Mouse (Mus musculus) G1E (cell line): ENCODE measurements around the gene Sik3. TPM values are rescaled to one million over a fixed set of nuclear protein-coding genes. Genes with fewer than 3 reads are reported as not detected.

Source experiments
- ATAC-seq: 2 replicates; pipeline ENCODE4 v1.8.0; 2016; ENCODE audit warnings: mild to moderate bottlenecking; ENCODE audit not compliant: insufficient number of reproducible peaks, poor library complexity, low FRiP score, severe bottlenecking; ENCODE audit errors: extremely low read depth
- DNase-seq: peaks from one replicate; pipeline ENCODE4 v3.0.0; 2012; ENCODE audit warnings: low spot score
- H3K27me3 ChIP-seq: 2 replicates; pipeline ENCODE4 v1.6.1; 2012; ENCODE audit warnings: mild to moderate bottlenecking, low read length, inconsistent platforms; ENCODE audit not compliant: insufficient read depth
- H3K36me3 ChIP-seq: replicated peaks from 2 replicates; pipeline ENCODE3; 2012; ENCODE audit warnings: mild to moderate bottlenecking, inconsistent platforms
- H3K4me1 ChIP-seq: 2 replicates; pipeline ENCODE4 v1.6.1; 2012; ENCODE audit warnings: low read depth, low read length, inconsistent platforms, mixed read lengths; ENCODE audit not compliant: insufficient read depth
- H3K4me3 ChIP-seq: 2 replicates; pipeline ENCODE4 v1.5.1; 2012; ENCODE audit warnings: low read depth, mild to moderate bottlenecking, inconsistent platforms, low read length, moderate library complexity, mixed read lengths
- H3K9me3 ChIP-seq: replicated peaks from 2 replicates; pipeline ENCODE4 v1.6.1; 2012; ENCODE audit warnings: inconsistent platforms
- CTCF ChIP-seq: IDR thresholded peaks from 2 replicates; pipeline ENCODE4 v1.5.1; 2012; ENCODE audit warnings: low read depth, low read length, inconsistent platforms, mixed read lengths
- GATA1 ChIP-seq: IDR thresholded peaks from 2 replicates; pipeline ENCODE4 v1.6.1; 2012; ENCODE audit warnings: borderline replicate concordance, low read length, inconsistent platforms, mixed read lengths
- GATA2 ChIP-seq: IDR thresholded peaks from 2 replicates; pipeline ENCODE4 v1.6.1; 2012; ENCODE audit warnings: low read depth, low read length, inconsistent platforms, borderline replicate concordance
- POLR2AphosphoS5 ChIP-seq: IDR thresholded peaks from 2 replicates; pipeline ENCODE4 v1.6.1; 2012; ENCODE audit warnings: low read depth, low read length, inconsistent platforms; ENCODE audit not compliant: insufficient replicate concordance
- TAL1 ChIP-seq: conservative IDR thresholded peaks from 2 replicates; pipeline ENCODE4 v1.6.1; 2012; ENCODE audit warnings: low read depth, low read length, inconsistent platforms, mixed read lengths
- polyA plus RNA-seq: library from polyadenylated mRNA; stranded (reverse); fragments of >175 nt; gene quantifications from 2 replicates; pipeline ENCODE4 v1.2.3, GENCODE M21; 2012
- total RNA-seq, 2 experiments: library from RNA; stranded (forward) in 1 of 2; stranded (reverse) in 1 of 2; fragments of 200-1000 nt in 1 of 2; fragments of >200 nt in 1 of 2; fragmentation: Nextera tagmentation in 1 of 2; gene quantifications; 2 replicates each; pipeline ENCODE4 v1.2.3; 2014 to 2017

Gene Sik3
- total RNA-seq (2014; fragmentation: Nextera tagmentation) (99.0 and 111 TPM in 2 replicates), total RNA-seq (2017) (30.1 and 30.5 TPM in 2 replicates), polyA plus RNA-seq (41.8 and 49.1 TPM in 2 replicates)

- H3K9me3 ChIP-seq = no peaks in the 10 kb centered on the region
- ATAC-seq = peak; percentile 81
- peak within 1 kb of the TSS; percentile 99 for H3K4me3 ChIP-seq
- H3K4me1 ChIP-seq = peaks cover 69% of the 10 kb centered on the region
- no peaks in the 10 kb centered on the region for H3K27me3 ChIP-seq
- DNase-seq = peak; percentile 88
- H3K36me3 ChIP-seq = peaks cover 17% of the 10 kb centered on the region
- TF ChIP-seq POLR2AphosphoS5 (no peak), CTCF (peak; percentile 40; the same call in 1 of the 2 replicates)
Observed at GRCm38 (mm10) chr9:46012091-46013008, at the start of gene Sik3, which contains the start of gene Pafah1b2. Sik3 (plus strand) TSS chr9:46012820. Pafah1b2 (minus strand) TSS chr9:46012690.

- TF ChIP-seq GATA2 (no peak), CTCF (no peak), POLR2AphosphoS5 (no peak), TAL1 (no peak), GATA1 (no peak)
- ATAC-seq (no peak), DNase-seq (no peak)
- Histone ChIP-seq H3K4me1 (peaks cover 4% of the 10 kb centered on the region; the same call in 1 of the 2 replicates), H3K27me3 (no peaks in the 10 kb centered on the region), H3K4me3 (no peak overlapping the region), H3K36me3 (peaks cover 93% of the 10 kb centered on the region), H3K9me3 (no peaks in the 10 kb centered on the region)
Observed at GRCm38 (mm10) chr9:45963577-45963976, 49.0 kb upstream of the Sik3 start.

- Histone ChIP-seq H3K4me3 (no peak overlapping the region), H3K27me3 (no peaks in the 10 kb centered on the region), H3K9me3 (no peaks in the 10 kb centered on the region), H3K4me1 (peaks cover 28% of the 10 kb centered on the region), H3K36me3 (peaks cover 75% of the 10 kb centered on the region)
- TF ChIP-seq TAL1 = no peak
- no peak for TF ChIP-seq CTCF
- no peak for TF ChIP-seq GATA2
- TF ChIP-seq POLR2AphosphoS5 = no peak
- no peak for TF ChIP-seq GATA1
- DNase-seq (no peak), ATAC-seq (no peak)
Observed at GRCm38 (mm10) chr9:45976884-45977283, 35.7 kb upstream of the Sik3 start.

GRCm38 (mm10) chr9:45979778-45980177 lies 32.8 kb upstream of the Sik3 start:
- DNase-seq (no peak), ATAC-seq (no peak)
- H3K4me1 ChIP-seq = peaks cover 50% of the 10 kb centered on the region
- no peak for TF ChIP-seq GATA1
- TF ChIP-seq POLR2AphosphoS5 = no peak
- no peaks in the 10 kb centered on the region for H3K27me3 ChIP-seq
- no peaks in the 10 kb centered on the region for H3K9me3 ChIP-seq
- H3K36me3 ChIP-seq = peaks cover 67% of the 10 kb centered on the region
- H3K4me3 ChIP-seq = no peak overlapping the region

- TF ChIP-seq POLR2AphosphoS5 (no peak), TAL1 (no peak), GATA2 (no peak), GATA1 (no peak), CTCF (no peak)
- ATAC-seq = no peak
- H3K36me3 ChIP-seq = peaks cover 60% of the 10 kb centered on the region
- no peak overlapping the region for H3K4me3 ChIP-seq
- peaks cover 55% of the 10 kb centered on the region for H3K4me1 ChIP-seq
- DNase-seq = no peak
- H3K9me3 ChIP-seq = no peaks in the 10 kb centered on the region
- no peaks in the 10 kb centered on the region for H3K27me3 ChIP-seq
Observed at GRCm38 (mm10) chr9:45980611-45981010, 32.0 kb upstream of the Sik3 start.

- DNase-seq (no peak), ATAC-seq (no peak)
- Histone ChIP-seq H3K4me1 (peaks cover 61% of the 10 kb centered on the region), H3K4me3 (no peak overlapping the region), H3K36me3 (peaks cover 54% of the 10 kb centered on the region), H3K9me3 (no peaks in the 10 kb centered on the region), H3K27me3 (no peaks in the 10 kb centered on the region)
- no peak for TF ChIP-seq GATA2
- TF ChIP-seq GATA1 = no peak
- TF ChIP-seq POLR2AphosphoS5 = no peak
- no peak for TF ChIP-seq CTCF
- TF ChIP-seq TAL1 = no peak
Observed at GRCm38 (mm10) chr9:45981331-45981730, 31.3 kb upstream of the Sik3 start.
